In the genomic region with DNA sequence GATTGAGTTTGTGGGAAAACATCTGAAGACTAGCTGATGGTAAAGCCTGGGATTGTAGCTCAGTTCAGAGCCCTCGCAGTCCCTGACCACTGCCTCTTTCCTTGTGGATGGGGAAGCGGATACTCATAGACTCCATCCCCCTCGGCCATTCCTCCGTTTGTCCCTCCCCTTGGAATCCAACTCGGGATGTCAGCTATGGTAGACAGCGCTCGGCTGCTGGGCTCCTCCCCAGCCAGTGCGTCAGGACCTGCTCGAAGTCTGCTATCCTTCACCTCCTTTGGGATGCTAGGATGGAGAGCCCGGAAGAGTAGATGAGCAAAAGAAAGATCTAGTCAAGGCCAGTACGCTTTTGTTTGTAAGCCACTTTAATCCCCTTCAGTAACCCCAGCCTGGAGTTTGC, we compare ENCODE assay signal across 9 mouse cellular contexts. TPM values are rescaled to one million over a fixed set of nuclear protein-coding genes. Genes with fewer than 3 reads are reported as not detected.
DNase-seq lines count a peak whose midpoint lies in the region; ATAC-seq and TF ChIP-seq lines count a peak whose summit lies in the region.
"Had no signal": no experiment of that assay in that cellular context is flagged by ENCODE, and none has a peak within 500 bp of the region (broad histone marks: within the 10 kb centered on the region; RNA-seq: fewer than 3 reads in every experiment).

No protein-coding gene starts in this region.

- H3K27me3 ChIP-seq in forebrain, embryonic 16.5 days (replicated peaks; ENCODE audit: control insufficient read depth, insufficient read depth, low read length): no peaks in the 10 kb centered on the region
- no peaks in the 10 kb centered on the region for H3K27me3 ChIP-seq in forebrain, embryonic 13.5 days
- H3K27me3 ChIP-seq in lung, postnatal 0 days (replicated peaks; ENCODE audit: insufficient read depth, low read length): no peaks in the 10 kb centered on the region
- no peaks in the 10 kb centered on the region for H3K27me3 ChIP-seq in heart, embryonic 13.5 days (replicated peaks)
- H3K27me3 ChIP-seq in small intestine, adult 2 months (ENCODE audit: control insufficient read depth, insufficient read depth, low read length): no peaks in the 10 kb centered on the region

- H3K36me3 ChIP-seq in forebrain, embryonic 16.5 days (ENCODE audit: control insufficient read depth, insufficient read depth): no peaks in the 10 kb centered on the region
- H3K36me3 ChIP-seq in forebrain, embryonic 13.5 days (ENCODE audit: poor library complexity, severe bottlenecking): no peaks in the 10 kb centered on the region
- no peaks in the 10 kb centered on the region for H3K36me3 ChIP-seq in lung, postnatal 0 days (ENCODE audit: insufficient read depth, low read length)
- H3K36me3 ChIP-seq in heart, embryonic 13.5 days: no peaks in the 10 kb centered on the region
- H3K36me3 ChIP-seq in small intestine, adult 2 months (ENCODE audit: control insufficient read depth, insufficient read depth, low read length): no peaks in the 10 kb centered on the region

- 0 out of 2 replicates have a peak overlapping the region, but pooled peaks have one; percentile 16 for H3K27ac ChIP-seq in forebrain, embryonic 16.5 days (ENCODE audit: low read length)
- no peak overlapping the region for H3K27ac ChIP-seq in forebrain, embryonic 13.5 days
- no peak overlapping the region for H3K27ac ChIP-seq in lung, postnatal 0 days (ENCODE audit: low read length)
- H3K27ac ChIP-seq in heart, embryonic 13.5 days (replicated peaks): 0 out of 2 replicates have a peak overlapping the region, but pooled peaks have one; percentile 24
- H3K27ac ChIP-seq in small intestine, adult 2 months (ENCODE audit: insufficient read depth, low read depth, low read length): 0 out of 2 replicates have a peak overlapping the region, but pooled peaks have one; percentile 12
- H3K27ac ChIP-seq: layer of hippocampus, adult 2 months had no signal

- intact Hi-C loops in gastrocnemius, postnatal 36 days (cut with DNase I): no loop called here

- TF ChIP-seq EP300 in lung, postnatal 0 days (IDR thresholded peaks at IDR 0.05): no peak

- 18% methylated on average over 11 of the region's 11 CpGs for WGBS in forebrain, embryonic 16.5 days
- 15% methylated on average over 11 of the region's 11 CpGs for WGBS in forebrain, embryonic 13.5 days
- WGBS in lung, postnatal 0 days: 21% methylated on average over 11 of the region's 11 CpGs
- 25% methylated on average over 11 of the region's 11 CpGs for WGBS in lung, adult 2 months
- WGBS in heart, embryonic 13.5 days: 27% methylated on average over 11 of the region's 11 CpGs
- WGBS in small intestine, adult 2 months: 7% methylated on average over 11 of the region's 11 CpGs

- ATAC-seq in forebrain, embryonic 16.5 days: no peak
- ATAC-seq in forebrain, embryonic 13.5 days: no peak
- ATAC-seq in lung, postnatal 0 days: no peak
- no peak for ATAC-seq in heart, embryonic 13.5 days (ENCODE audit: extremely low read depth, insufficient number of reproducible peaks, low FRiP score, low TSS enrichment)
- ATAC-seq in erythroblast, adult 5-6 weeks (replicated peaks; ENCODE audit: low FRiP score, poor library complexity, severe bottlenecking): no peak

- H3K4me2 ChIP-seq in forebrain, embryonic 16.5 days (ENCODE audit: low read length): 0 out of 2 replicates have a peak overlapping the region, but pooled peaks have one; percentile 0
- H3K4me2 ChIP-seq in forebrain, embryonic 13.5 days: no peak overlapping the region; the same call in 1 of the 2 replicates
- H3K4me2 ChIP-seq in lung, postnatal 0 days (replicated peaks; ENCODE audit: low read depth, low read length): peak overlapping the region; percentile 14; the same call in 1 of the 2 replicates
- peak overlapping the region; percentile 60 for H3K4me2 ChIP-seq in heart, embryonic 13.5 days

- no peak for TF ChIP-seq CTCF in lung, postnatal 0 days (IDR thresholded peaks at IDR 0.05)
- no peak for TF ChIP-seq CTCF in lung, adult 2 months (IDR thresholded peaks at IDR 0.05; ENCODE audit: insufficient read depth, low read length)
- no peak for TF ChIP-seq CTCF in small intestine, adult 2 months (IDR thresholded peaks at IDR 0.05; ENCODE audit: extremely low read depth, insufficient read length, insufficient replicate concordance, low read depth, low read length)

- 0 out of 2 replicates have a peak overlapping the region, but pooled peaks have one; percentile 5 for H3K9ac ChIP-seq in forebrain, embryonic 16.5 days (replicated peaks; ENCODE audit: low read depth, low read length)
- no peak overlapping the region for H3K9ac ChIP-seq in forebrain, embryonic 13.5 days
- H3K9ac ChIP-seq in lung, postnatal 0 days (replicated peaks; ENCODE audit: low read depth): no peak overlapping the region
- H3K9ac ChIP-seq in heart, embryonic 13.5 days: peak overlapping the region; percentile 66

- TF ChIP-seq POLR2A in lung, adult 2 months (IDR thresholded peaks at IDR 0.05; ENCODE audit: borderline replicate concordance, extremely low read depth, low read depth, low read length): no peak
- no peak for TF ChIP-seq POLR2A in small intestine, adult 2 months (IDR thresholded peaks at IDR 0.05; ENCODE audit: low read depth, low read length)

- H3K4me1 ChIP-seq in forebrain, embryonic 16.5 days (replicated peaks; ENCODE audit: control insufficient read depth, insufficient read depth, low read length): peaks cover 28% of the 10 kb centered on the region
- H3K4me1 ChIP-seq in forebrain, embryonic 13.5 days: peaks cover 20% of the 10 kb centered on the region
- H3K4me1 ChIP-seq in lung, postnatal 0 days (ENCODE audit: insufficient read depth, low read depth, low read length): peaks cover 11% of the 10 kb centered on the region; the same call in 1 of the 2 replicates
- peaks cover 12% of the 10 kb centered on the region for H3K4me1 ChIP-seq in lung, adult 2 months (ENCODE audit: control insufficient read depth, insufficient read depth, low read length)
- H3K4me1 ChIP-seq in heart, embryonic 13.5 days: peaks cover 46% of the 10 kb centered on the region
- peaks cover 18% of the 10 kb centered on the region for H3K4me1 ChIP-seq in small intestine, adult 2 months (ENCODE audit: control insufficient read depth, insufficient read depth, insufficient read length, low read length)

- DNase-seq in lung, postnatal 0 days (ENCODE audit: low spot score): peak; percentile 33
- no peak for DNase-seq in lung, adult 2 months
- no peak for DNase-seq in gastrocnemius, postnatal 36 days

- no peak overlapping the region for H3K4me3 ChIP-seq in forebrain, embryonic 16.5 days (replicated peaks; ENCODE audit: low read length)
- no peak overlapping the region for H3K4me3 ChIP-seq in forebrain, embryonic 13.5 days
- H3K4me3 ChIP-seq in lung, postnatal 0 days (ENCODE audit: low read depth, low read length): no peak overlapping the region
- no peak overlapping the region for H3K4me3 ChIP-seq in lung, adult 2 months (replicated peaks; ENCODE audit: extremely low read depth, low read depth, low read length)
- peak overlapping the region; percentile 21; the same call in 1 of the 2 replicates for H3K4me3 ChIP-seq in heart, embryonic 13.5 days
- no peak overlapping the region for H3K4me3 ChIP-seq in small intestine, adult 2 months (ENCODE audit: low read depth, low read length)
- H3K4me3 ChIP-seq: layer of hippocampus, adult 2 months had no signal

- H3K9me3 ChIP-seq in forebrain, embryonic 16.5 days (ENCODE audit: control insufficient read depth, low read length): no peaks in the 10 kb centered on the region
- H3K9me3 ChIP-seq in forebrain, embryonic 13.5 days (replicated peaks): no peaks in the 10 kb centered on the region
- no peaks in the 10 kb centered on the region for H3K9me3 ChIP-seq in lung, postnatal 0 days (ENCODE audit: low read length)
- no peaks in the 10 kb centered on the region for H3K9me3 ChIP-seq in heart, embryonic 13.5 days

RNA-seq across cellular contexts. Expression of gene Ppp2r1b, which starts 5.2 kb away (rescaled TPM):
- 86.4 and 104 TPM in 2 replicates for polyA plus RNA-seq in forebrain, embryonic 16.5 days (2015; fragmentation: Nextera tagmentation; extraction: Ambion mirVana)
- 86.3 and 89.7 TPM in 2 replicates for polyA plus RNA-seq in forebrain, embryonic 13.5 days (2015; fragmentation: Nextera tagmentation; extraction: Ambion mirVana)
- 26.0 and 28.4 TPM in 2 replicates for polyA plus RNA-seq in lung, postnatal 0 days (2015; fragmentation: Nextera tagmentation; extraction: Ambion mirVana)
- 6.8 and 12.5 TPM in 2 replicates for polyA plus RNA-seq in lung, adult 2 months (2012; rRNA removed)
- 46.3 and 48.6 TPM in 2 replicates for polyA plus RNA-seq in heart, embryonic 13.5 days (2015; fragmentation: Nextera tagmentation; extraction: Ambion mirVana)
- 1.6 and 1.9 TPM in 2 replicates for polyA plus RNA-seq in small intestine, adult 2 months (2012; rRNA removed)
- total RNA-seq in gastrocnemius, postnatal 36 days (2021): 1 to 10 TPM; 4.9 to 5.9 TPM
- 43.5 and 61.5 TPM in 2 replicates for total RNA-seq in erythroblast, adult 5-6 weeks (2015; ENCODE audit: low replicate concordance)
- 71.8 and 77.1 TPM in 2 replicates for total RNA-seq in erythroblast, adult 5-6 weeks (2017; ENCODE audit: low replicate concordance)

Comparison
In these comparisons a context has a peak if more than half of its experiments do, and no peak if none do; other contexts are left out.
1. H3K27ac ChIP-seq: peak in forebrain, embryonic 16.5 days (single experiment), heart, embryonic 13.5 days (single experiment) and small intestine, adult 2 months (single experiment); none in forebrain, embryonic 13.5 days (single experiment) and lung, postnatal 0 days (single experiment).
2. H3K9ac ChIP-seq: peak in forebrain, embryonic 16.5 days (single experiment) and heart, embryonic 13.5 days (single experiment); none in forebrain, embryonic 13.5 days (single experiment) and lung, postnatal 0 days (single experiment).